Mouse (Mus musculus) spleen, adult 2 months (tissue): ENCODE data around the gene Dpp10.

Source experiments
- CTCF ChIP-seq: fragments of 200-500 bp; IDR thresholded peaks from 2 replicates; pipeline ENCODE4 v1.5.1; 2011; ENCODE audit warnings: mild to moderate bottlenecking, inconsistent platforms; ENCODE audit not compliant: insufficient read depth, insufficient read length, insufficient replicate concordance; ENCODE audit errors: extremely low read depth
- POLR2A ChIP-seq: fragments of 200-500 bp; IDR thresholded peaks from 2 replicates; pipeline ENCODE4 v1.6.1; 2011; ENCODE audit warnings: low read depth, low read length, inconsistent platforms

DNA sequence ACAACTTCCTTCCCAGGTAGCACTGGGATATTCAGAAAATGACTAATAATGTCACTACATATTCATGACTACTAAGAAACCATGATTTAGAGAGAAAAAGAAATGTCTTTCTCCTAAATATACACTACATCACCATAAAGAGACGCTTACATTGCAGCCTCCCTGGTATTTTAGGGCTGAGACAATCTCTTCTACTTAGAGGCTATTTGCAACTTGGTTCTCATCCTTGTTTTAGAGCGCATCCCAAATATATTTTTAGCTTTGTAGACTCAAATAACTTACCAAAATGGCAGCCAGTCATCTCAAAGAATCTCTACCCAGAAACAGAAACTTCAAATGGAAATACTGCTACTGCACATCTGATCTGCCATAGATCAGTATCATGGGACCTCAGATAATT is 121.5 kb downstream of the Dpp10 start:
- TF ChIP-seq CTCF (no peak), POLR2A (no peak)
